Mouse (Mus musculus) heart, adult 9 months (tissue): ENCODE measurements around the gene Zcchc8.
A peak's percentile ranks its signal among the peaks of the same experiment; 100 is the strongest.
"Not testable (repeated sequence)": the region's sequence is repeated elsewhere in the genome, so short reads cannot be mapped to it uniquely, and the experiment has no call there.

Experiments
- DNase-seq, 2 experiments: peaks; one replicate each; pipeline ENCODE4 v3.0.0; 2022; ENCODE audit warnings: low spot score in 2 of 2

The Zcchc8 gene

GRCm38 (mm10) chr5:123720328-123721311 lies at the start of gene Zcchc8:
Gene Zcchc8 (minus strand): TSS chr5:123721100.
- peak; percentile 93 to 97 for DNase-seq

DNA sequence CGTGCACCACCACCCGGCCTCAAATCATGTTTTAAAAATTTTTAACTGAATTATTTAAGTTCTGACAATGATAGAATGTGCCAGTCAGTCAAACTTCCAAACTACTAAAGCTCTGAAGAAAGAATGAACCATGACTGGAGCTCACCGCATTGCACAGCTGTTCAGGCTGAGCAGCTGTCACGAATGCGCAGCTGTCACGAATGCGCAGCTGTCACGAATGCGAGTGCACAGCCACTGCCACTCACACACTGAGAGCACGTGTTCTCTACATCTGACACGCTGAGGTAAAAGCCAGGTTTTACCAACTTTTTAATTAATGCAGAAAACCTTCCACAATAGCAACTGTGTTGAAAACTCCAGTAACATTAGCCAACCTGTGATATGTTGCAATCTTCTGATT lies 45.6 kb upstream of the Zcchc8 start:
- not testable (repeated sequence) for DNase-seq

- no peak for DNase-seq
Observed at GRCm38 (mm10) chr5:123765506-123765905, 44.6 kb upstream of the Zcchc8 start.

- peak; percentile 100 for DNase-seq
Observed at GRCm38 (mm10) chr5:123749065-123750064, 28.5 kb upstream of the Zcchc8 start, which contains the start of the genes Rsrc2 and Kntc1. Gene Rsrc2 (minus strand): TSS chr5:123749414. Gene Kntc1 (plus strand): TSS chr5:123749716.

DNA sequence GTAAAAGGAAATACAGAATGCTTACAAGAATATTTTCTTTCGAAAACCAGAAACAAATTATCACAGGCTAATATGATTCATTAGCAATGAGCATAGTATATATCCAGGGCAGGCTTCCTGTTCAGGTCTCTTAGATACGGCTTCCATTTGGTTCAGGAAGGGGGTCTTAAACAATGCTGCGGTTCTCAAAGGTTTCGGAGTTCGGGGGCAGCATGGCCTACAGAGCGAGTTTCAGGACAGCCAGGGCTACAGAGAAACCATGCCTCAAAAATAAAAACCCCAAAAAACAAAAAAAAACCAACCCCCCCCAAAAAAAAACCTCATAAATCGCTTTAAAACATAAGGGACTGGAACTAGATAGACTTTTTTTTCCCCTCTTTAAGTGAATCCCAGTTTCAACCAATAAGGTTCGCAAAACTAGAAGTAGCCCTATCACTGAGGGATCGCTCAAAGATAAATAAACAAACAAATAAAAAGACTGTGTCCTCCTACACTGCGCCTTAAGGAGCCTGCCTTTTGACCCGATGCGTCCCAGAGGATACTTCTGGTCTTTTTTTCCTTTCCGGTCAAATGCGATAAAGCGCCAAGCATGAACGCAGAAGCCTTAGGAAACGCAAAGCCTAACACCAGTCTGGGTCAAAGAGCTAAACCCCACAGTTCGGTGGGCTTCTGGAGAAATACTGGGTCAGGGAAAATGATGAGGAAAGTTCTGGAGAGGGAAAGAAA lies 27.6 kb upstream of the Zcchc8 start:
- peak in 1 of 2 experiments; percentile 5 for DNase-seq

DNA sequence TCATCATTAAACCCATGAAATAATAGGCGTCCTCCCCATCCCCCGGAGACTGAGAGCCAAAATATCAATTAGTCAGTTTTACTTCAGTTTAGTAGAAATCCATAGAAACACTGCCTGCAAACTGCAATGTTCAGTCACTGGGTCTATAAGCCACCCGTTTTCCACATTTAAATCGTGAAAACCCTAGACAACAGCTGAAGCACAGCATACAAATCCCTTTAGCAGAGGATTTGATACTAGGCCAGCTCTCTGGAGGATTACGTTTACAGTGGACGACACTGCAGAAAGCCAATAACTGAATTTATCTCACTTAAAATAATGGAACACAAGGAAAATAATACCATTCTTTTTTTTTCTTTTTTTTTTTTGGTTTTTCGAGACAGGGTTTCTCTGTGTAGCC lies 26.7 kb upstream of the Zcchc8 start:
- DNase-seq: peak in 1 of 2 experiments; percentile 4

DNA sequence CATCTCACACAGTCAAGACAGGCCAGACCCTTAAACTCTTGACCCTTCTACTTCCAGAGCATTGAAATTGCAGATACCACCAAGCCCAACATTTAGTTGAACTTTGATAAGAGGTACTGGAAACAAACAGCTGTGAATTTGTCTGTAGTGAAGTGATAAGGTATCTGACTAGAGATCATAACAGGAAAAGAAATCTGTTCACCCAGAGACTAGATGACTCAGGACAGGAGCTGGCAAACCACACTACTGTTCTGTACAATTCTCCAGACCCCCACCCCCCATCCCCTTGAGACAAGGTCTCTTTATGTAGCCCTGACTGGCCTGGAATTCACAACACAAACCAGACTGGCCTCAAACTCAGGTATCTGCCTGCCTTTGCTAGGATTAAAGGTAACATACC lies 25.4 kb upstream of the Zcchc8 start:
- no peak for DNase-seq

DNA sequence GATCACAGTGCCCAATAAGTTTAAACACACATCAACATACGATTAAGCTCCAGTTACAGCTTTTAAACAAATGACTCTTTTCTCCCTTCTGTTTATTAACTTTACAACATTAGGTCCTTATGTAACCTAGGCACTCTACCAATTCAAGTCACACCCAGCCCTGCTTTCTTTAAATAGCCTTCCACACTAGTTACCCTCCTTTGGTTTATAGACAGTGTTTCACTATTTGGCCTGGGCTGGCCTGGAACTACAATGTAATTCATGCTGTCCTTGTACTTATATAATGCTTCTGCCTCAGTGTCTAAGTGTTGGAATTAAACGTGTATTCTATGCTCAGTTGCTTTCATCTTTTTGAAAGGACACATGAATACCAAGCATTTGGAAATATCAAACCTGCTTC lies 23.5 kb upstream of the Zcchc8 start:
- peak; percentile 25 to 32 for DNase-seq

- DNase-seq: no peak
Observed at GRCm38 (mm10) chr5:123730981-123731380, 10.1 kb upstream of the Zcchc8 start.

- DNase-seq: not testable (repeated sequence)
Observed at GRCm38 (mm10) chr5:123723816-123724215, 2.9 kb upstream of the Zcchc8 start.

GRCm38 (mm10) chr5:123714622-123715021 lies 6.3 kb downstream of the Zcchc8 start:
- DNase-seq: no peak

DNA sequence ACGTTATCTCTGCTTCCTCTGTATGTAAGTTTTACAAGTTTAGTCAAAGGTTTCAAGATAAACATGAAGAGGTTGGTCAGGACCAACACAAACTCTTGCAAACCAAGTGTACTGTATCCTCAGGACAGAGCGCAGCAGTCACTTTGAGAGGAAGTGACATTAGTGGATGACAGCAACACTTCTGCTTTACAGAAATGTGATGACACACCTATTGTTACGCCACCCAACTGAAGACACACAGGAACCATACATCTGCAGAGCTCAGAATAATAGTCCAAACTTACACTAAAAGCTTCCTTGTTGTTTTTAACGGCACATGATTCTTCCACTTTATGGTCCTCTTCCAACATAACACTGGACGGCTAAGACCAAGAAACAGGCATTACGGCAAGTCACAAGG lies 7.1 kb downstream of the Zcchc8 start:
- DNase-seq: no peak

DNA sequence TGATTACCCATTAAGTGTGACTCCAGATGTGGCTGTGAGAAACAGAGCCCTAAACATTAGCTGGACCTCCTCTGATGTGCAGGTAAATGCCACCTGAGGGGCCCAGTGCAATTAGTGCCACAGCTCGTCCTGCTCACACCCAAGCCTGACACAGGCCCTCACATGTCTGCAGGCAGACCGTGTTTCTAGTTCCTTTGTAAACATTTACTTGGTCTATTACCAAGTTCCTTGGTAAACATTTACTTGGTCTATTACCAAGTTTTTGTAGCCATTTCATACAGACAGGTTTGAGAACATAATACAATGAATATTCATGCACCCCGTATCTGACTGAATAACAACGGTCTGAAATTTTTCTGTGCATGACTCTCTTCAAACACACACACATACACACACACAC lies 11.3 kb downstream of the Zcchc8 start:
- no peak for DNase-seq

- no peak for DNase-seq
Observed at GRCm38 (mm10) chr5:123708598-123708997, 12.3 kb downstream of the Zcchc8 start.

DNA sequence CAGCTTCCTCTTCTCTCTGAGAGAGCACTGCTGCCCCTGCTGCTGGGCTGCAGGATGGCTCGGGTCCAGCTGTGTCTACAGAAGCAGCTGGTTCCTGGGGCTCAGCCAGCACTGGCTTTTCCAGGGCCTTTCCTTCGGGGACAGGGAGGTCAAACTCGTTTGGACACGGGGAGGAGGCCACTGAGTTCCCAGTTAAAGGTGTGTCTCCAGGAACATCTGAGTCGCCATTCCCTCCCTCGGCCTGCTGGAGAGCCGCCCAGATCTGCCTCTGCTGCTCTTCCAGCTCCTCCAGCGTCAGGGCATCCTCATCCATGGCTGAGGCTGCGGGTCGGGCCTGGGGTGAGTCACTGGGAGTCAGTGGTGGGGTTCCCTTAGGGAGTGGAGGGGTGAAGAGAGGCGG lies 20.3 kb downstream of the Zcchc8 start:
- peak; percentile 74 to 81 for DNase-seq

DNA sequence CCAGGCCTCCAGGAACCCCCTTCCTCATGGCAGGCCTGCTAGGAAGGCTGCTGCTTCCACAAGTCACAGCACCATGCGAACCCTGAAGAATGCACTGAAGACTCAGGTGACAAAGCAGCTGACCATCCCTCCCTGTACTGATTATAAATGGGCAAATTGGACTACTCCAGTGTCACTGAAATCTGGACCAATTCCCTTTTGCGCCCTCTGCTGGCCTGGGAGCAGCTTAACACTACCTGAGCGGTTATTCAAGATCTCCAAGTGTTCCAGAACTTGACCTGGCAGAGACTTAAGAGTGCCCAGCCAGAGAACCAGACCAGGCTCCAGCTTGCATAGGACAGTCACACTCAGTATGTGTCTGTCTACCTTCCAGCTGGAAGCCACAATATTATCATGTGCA lies 21.7 kb downstream of the Zcchc8 start:
- peak; percentile 50 to 72 for DNase-seq

DNA sequence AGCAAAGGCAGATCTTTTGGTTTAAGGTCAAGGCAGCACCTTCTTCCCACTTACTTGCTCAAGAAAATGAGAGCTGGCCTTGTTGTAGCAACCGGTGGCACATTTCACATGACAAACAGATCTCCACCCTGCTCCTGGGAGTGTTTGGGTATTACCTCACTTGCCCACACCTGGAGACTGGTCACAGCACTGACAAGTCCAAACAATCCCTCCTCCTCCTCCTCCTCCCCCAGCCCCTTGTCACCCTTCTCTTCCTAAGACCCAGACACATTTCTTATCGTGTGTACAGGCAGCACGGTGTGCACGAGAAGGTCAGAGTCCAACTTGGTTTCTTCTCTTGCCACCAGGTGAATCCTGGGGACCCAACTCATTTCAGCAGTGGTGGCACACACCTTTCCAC lies 23.9 kb downstream of the Zcchc8 start:
- DNase-seq: no peak

DNA sequence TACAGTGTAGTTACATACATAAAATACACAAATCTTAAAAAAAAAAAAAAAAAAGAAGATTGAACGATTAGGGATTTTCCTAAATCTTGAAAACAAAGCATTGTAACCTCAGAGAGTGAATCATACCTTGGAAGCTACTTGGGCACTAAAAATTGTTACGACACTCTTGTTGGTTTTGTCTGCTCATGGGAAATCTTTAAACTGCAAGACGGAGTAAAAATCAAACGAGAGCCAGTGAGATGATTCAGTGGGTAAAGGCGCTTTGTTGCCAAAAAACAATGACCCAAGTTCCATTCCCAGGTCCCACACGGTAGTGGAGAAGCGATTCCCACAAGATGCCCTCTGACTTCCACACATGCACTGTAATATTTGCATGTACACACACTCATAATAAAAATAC lies 24.7 kb downstream of the Zcchc8 start:
- no peak for DNase-seq

DNA sequence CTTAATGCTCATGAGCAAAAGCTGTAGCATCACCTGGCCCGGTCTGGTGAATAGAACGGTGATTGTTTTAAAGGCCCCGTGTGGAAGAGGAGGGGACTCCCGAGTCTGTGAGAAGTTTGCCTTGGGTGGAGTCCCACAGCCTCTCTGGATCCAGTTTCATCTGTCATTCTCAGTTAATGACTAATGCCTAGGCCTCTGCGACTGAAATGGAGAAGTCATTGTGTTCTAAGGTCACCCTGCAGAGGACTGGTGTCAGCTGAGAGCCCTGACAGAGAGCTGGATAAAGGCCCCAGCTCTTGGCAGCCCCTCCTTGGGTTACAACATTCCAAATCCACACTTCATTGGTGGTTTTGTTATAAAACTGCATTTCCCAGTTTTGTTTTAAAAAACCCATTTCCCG lies 26.4 kb downstream of the Zcchc8 start:
- peak; percentile 69 to 79 for DNase-seq

DNA sequence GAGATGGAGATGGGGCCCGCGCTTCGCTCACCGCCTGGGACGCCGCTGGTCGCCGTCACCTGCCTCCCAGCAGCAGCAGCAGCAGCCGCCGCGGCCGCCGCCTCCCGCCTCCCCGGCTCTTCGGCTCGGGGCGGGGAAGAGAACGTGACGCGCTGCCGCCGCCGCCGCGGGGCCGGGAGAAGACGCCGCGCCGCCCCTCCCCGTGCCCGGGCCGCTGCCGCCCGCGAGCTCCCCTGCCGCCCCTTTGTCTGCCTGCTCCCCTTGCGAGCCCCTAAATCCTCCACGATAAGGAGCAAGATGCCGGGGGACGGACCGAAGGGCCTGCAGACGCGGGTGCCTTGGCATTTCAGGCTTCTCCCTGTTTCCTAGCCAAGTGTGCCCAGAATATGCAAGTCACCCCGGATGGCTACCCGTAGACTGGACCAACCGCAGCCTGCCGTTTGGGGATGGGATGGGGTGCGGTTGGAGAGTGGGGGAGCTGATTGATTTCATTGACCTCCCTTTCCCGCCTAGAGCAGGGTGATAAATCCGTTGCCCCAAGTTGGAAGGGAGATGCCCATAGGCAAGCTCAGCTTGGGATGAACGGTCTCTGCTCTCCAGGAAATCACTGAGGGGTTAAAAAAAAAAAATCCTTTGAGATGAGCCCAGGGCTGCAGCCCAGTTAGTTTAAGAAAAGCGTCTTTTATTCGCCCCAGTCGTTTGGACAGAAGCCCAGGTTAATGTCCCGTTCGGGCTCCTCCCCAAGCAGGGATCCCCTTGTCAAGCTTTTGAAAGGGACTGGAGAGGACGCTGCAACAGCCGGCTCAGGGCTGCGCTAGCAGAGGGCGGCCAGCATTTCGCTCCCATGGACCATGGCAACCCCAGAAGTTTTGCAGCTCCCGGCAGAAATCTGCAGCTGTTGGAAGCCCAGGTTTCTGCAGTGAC lies 36.4 kb downstream of the Zcchc8 start, which contains the start of gene Clip1:
TSS of gene Clip1 (minus strand) at position 398 of the 924 bp plus-strand sequence.
- peak; percentile 64 to 71 for DNase-seq
